Mouse (Mus musculus) cerebellum, adult 2 months (tissue): Measurements from ENCODE around the gene Gm9970. TPM values are rescaled to one million over a fixed set of nuclear protein-coding genes. Genes with fewer than 3 reads are reported as not detected.
A peak's percentile ranks its signal among the peaks of the same experiment; 100 is the strongest.

Experiments
- DNase-seq, 2 experiments: peaks; one replicate each; pipeline ENCODE4 v3.0.0; 2021
- H3K27ac ChIP-seq: fragments of 200-500 bp; 2 replicates; pipeline ENCODE4 v1.5.1; 2012; ENCODE audit warnings: low read length, control low read depth, inconsistent platforms; ENCODE audit not compliant: insufficient read depth
- H3K27me3 ChIP-seq: fragments of 200-500 bp; 2 replicates; pipeline ENCODE4 v1.6.1; 2012; ENCODE audit warnings: inconsistent platforms, mild to moderate bottlenecking, low read length, moderate library complexity; ENCODE audit not compliant: control insufficient read depth, insufficient read depth
- H3K4me1 ChIP-seq: fragments of 200-500 bp; 2 replicates; pipeline ENCODE4 v1.6.1; 2011; ENCODE audit warnings: low read length; ENCODE audit not compliant: control insufficient read depth, insufficient read depth
- H3K4me3 ChIP-seq: fragments of 200-500 bp; replicated peaks from 2 replicates; pipeline ENCODE3; 2011; ENCODE audit warnings: mild to moderate bottlenecking, low read depth, low read length, control low read depth; ENCODE audit not compliant: insufficient read depth
- CTCF ChIP-seq: fragments of 200-500 bp; IDR thresholded peaks from 2 replicates; pipeline ENCODE4 v1.5.1; 2011; ENCODE audit warnings: low read depth, mild to moderate bottlenecking, control low read depth, low read length, moderate library complexity, borderline replicate concordance; ENCODE audit not compliant: insufficient read depth
- POLR2A ChIP-seq: fragments of 200-500 bp; IDR thresholded peaks from 2 replicates; pipeline ENCODE4 v1.6.1; 2011; ENCODE audit warnings: low read length, control low read depth, borderline replicate concordance; ENCODE audit not compliant: insufficient read depth
- WGBS: fragments of 180-500 bp; shearing (Covaris S2); methylation state at CpG from one replicate; pipeline ENCODE4 v1.1.7; 2018; 5-methylcytosine and 5-hydroxymethylcytosine counted together
- polyA plus RNA-seq: library from polyadenylated mRNA; depleted of rRNA; stranded (reverse); fragments of >200 nt; gene quantifications from 2 replicates; pipeline ENCODE4 v1.2.3, GENCODE M21; 2012

Gene Gm9970
- polyA plus RNA-seq, 1 experiment: not detected

DNA sequence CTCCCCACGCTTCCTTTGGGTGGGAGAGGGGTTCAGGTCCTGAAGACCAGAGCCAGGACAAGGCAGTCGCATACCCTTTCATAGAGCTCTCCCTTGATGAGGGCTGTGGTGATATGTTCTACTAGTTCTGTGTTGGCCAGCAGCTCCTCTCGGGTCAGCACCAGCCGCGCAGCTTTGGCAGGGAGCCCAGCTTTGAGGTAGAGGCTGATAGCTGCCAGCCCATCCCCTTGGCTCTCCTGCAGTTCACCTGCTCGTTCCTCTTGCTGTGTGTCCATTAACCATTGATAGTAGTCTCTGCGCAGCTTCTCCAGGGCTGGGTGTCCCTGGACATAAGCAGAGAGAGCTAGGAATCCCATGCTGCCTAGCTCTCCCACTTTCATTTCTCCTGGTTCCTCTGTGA is 25.1 kb upstream of the Gm9970 start:
- H3K4me3 ChIP-seq: no peak overlapping the region
- WGBS: 44% methylated on average over 7 of the region's 7 CpGs
- no peaks in the 10 kb centered on the region for H3K27me3 ChIP-seq
- peak; percentile 44 to 52 for DNase-seq
- H3K27ac ChIP-seq: no peak overlapping the region
- H3K4me1 ChIP-seq: peaks cover 3% of the 10 kb centered on the region
- TF ChIP-seq CTCF (no peak), POLR2A (no peak)

DNA sequence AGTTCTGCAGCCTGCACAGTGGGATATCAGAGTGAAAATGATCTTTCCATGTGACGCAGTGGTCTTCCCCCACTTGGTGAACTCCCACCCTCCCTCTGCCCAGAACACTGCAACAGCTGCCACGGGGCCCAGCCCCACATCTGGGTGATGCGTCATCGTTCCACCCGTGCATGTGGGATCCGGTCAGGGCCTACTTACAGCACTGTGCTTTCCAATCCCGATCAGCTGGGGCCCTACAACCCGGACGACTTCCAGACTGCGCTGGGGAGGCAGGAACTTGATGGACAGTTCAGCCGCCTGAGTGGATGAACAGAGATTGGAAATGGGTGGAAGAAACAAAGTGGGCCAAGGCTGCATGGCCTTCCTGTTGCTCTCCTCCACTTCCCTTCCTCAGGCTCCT is 16.6 kb upstream of the Gm9970 start:
- no peaks in the 10 kb centered on the region for H3K4me1 ChIP-seq
- H3K27ac ChIP-seq: no peak overlapping the region
- no peaks in the 10 kb centered on the region for H3K27me3 ChIP-seq
- TF ChIP-seq POLR2A (no peak), CTCF (no peak)
- DNase-seq: no peak
- 91% methylated on average over 11 of the region's 11 CpGs for WGBS
- H3K4me3 ChIP-seq: no peak overlapping the region

DNA sequence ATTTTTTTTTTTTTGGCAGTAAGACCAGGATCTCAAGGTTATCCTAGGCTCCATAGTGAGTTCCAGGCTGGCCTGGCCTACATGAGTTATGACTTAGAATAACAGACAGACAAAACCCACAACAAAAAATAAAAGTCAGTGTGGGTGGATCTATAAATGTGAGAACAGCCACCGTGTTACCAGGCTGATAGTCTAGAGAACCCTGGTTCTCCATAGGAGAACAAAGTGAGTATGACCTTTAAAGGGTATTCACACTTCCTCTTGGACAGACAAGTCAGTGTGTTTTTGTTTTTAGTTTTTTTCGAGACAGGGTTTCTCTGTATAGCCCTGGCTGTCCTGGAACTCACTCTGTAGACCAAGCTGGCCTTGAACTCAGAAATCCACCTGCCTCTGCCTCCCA is 14.9 kb upstream of the Gm9970 start:
- no peaks in the 10 kb centered on the region for H3K27me3 ChIP-seq
- no peaks in the 10 kb centered on the region; the same call in 1 of the 2 replicates for H3K4me1 ChIP-seq
- H3K27ac ChIP-seq: no peak overlapping the region
- TF ChIP-seq POLR2A (no peak), CTCF (no peak)
- DNase-seq: no peak
- WGBS: 95% methylated on average over 2 of the region's 2 CpGs
- no peak overlapping the region for H3K4me3 ChIP-seq

DNA sequence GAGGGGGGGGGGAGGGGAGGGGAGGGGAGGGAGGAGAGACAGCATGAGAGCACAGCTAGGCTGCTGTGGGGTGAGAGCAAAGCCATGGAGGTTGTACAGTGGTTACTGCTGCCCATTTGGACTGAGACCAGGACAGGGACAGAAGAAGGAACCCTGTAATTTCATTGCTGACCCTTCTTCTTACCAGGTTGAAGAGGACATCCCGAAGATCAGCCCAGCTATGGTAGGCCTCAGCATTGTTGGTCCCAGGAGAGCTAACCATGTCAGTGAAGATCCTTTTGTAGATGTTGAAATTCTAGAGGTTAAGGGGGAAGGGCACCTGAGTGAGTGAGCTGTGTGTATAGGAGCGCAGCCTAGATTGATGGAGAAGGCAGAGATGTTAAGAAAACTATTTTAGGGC is 14.3 kb upstream of the Gm9970 start:
- Histone ChIP-seq H3K4me1 (no peaks in the 10 kb centered on the region; the same call in 1 of the 2 replicates), H3K27ac (no peak overlapping the region), H3K27me3 (no peaks in the 10 kb centered on the region), H3K4me3 (no peak overlapping the region)
- TF ChIP-seq CTCF (no peak), POLR2A (no peak)
- no peak for DNase-seq
- 99% methylated on average over 2 of the region's 2 CpGs for WGBS

DNA sequence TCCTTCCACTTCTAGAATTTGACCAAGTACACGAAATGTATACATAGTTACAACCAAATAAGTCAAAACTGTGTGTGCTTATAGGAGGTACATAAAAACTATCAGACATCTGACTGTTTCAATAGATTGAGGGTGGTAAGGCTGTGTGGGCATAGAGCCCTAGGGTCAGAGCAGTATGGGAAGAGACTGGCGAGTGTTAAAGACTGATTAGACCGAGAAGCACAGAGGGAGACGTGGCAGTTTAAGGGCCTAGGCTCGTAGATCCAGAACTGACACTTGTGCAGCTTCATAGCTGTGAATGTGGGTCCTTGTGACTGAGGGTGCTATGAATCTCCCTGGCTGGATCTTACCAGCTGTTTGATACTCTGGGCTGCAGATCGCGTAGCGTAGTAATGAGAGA is 13.9 kb upstream of the Gm9970 start:
- no peak overlapping the region for H3K27ac ChIP-seq
- DNase-seq: no peak
- H3K4me3 ChIP-seq: no peak overlapping the region
- no peak for TF ChIP-seq POLR2A
- TF ChIP-seq CTCF: no peak
- no peaks in the 10 kb centered on the region; the same call in 1 of the 2 replicates for H3K4me1 ChIP-seq
- WGBS: 85% methylated on average over 8 of the region's 8 CpGs
- no peaks in the 10 kb centered on the region for H3K27me3 ChIP-seq

DNA sequence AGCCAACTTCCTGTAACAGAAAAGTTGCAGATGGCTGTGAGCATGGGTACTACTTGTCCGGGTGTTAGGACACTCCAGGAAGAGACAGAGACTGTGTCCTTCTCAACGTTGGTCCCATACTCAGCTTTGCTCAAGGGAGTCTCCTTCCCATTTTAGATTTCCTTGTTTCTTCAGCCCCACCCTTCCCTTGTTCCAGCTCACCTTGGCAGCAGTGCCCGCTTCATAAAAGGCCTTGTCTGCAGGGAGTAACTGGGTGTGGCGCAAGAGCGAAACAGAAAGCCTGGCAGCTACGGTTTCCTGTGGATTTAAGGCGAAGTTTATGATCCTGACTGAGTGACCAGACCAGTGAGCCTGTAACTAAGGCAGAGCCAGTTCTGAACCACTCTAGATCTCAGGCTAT is 13.4 kb upstream of the Gm9970 start:
- TF ChIP-seq CTCF (no peak), POLR2A (no peak)
- 74% methylated on average over 7 of the region's 7 CpGs for WGBS
- Histone ChIP-seq H3K4me3 (no peak overlapping the region), H3K4me1 (no peaks in the 10 kb centered on the region; the same call in 1 of the 2 replicates), H3K27ac (no peak overlapping the region), H3K27me3 (no peaks in the 10 kb centered on the region)
- DNase-seq: no peak

DNA sequence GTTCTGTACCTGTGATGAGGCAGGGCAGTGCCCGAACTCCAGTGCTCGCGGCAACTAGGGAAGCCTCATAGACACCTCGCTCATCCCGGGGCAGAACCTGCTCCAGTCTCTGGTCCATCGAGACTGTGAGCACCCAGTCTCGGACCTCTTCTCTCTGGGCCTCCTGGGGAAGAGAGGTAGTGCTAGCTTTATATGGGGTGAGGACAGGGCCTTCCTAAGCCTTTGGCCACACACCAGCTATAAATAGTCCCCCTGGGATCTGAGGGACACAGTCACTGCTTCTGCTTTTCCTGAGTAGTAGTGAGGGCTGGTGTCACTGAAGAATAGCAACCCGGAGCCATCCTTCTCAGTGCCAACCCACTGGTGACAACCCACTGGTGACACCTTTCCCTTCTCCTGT is 12.8 kb upstream of the Gm9970 start:
- TF ChIP-seq POLR2A (no peak), CTCF (no peak)
- 94% methylated on average over 8 of the region's 8 CpGs for WGBS
- no peaks in the 10 kb centered on the region for H3K27me3 ChIP-seq
- DNase-seq: no peak
- no peak overlapping the region for H3K4me3 ChIP-seq
- 0 out of 2 replicates have a peak overlapping the region, but pooled peaks have one; percentile 3 for H3K27ac ChIP-seq
- H3K4me1 ChIP-seq: no peaks in the 10 kb centered on the region; the same call in 1 of the 2 replicates

DNA sequence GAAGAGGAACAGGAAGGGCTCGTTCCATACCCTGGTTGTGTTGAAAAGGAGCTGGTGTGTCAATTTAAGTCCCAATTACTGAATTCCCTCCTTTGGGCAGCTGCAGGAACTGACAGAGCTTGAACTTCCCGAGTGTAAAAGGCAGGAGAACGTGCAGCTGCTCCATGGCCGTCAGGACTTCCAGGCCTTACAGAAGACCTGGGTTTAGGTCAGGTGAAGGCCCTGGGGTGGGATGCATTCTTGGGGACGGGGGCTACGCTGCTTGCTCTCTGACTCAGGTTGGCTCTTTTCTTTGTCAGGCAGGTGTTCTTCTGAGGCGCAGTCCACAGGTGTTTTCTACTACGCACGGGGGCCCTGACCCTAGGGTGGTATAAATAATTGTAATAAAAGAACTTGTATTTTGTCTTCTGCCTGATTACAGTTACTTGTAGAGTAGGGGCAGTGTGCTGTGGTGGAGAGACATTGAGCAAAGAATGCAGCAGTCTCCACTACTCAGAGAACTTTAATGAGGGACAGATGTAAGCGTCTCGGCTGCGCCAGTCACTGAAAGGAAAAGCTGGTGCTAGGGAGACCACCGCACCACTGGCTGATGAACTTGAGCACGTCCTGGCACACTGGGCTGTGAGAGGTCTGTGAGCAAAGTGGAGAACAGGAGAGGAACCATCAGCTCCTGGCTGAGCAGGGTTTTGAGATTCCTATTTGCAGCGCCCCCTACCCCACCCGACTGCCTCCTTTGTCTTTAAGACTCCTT is 11.9 kb upstream of the Gm9970 start:
- no peak overlapping the region for H3K4me3 ChIP-seq
- 87% methylated on average over 16 of the region's 16 CpGs for WGBS

More for the DNA sequence above, 11.9 kb upstream of the Gm9970 start:
- no peak for DNase-seq
- TF ChIP-seq CTCF (no peak), POLR2A (no peak)
- Histone ChIP-seq H3K27ac (no peak overlapping the region), H3K4me1 (no peaks in the 10 kb centered on the region; the same call in 1 of the 2 replicates), H3K27me3 (no peaks in the 10 kb centered on the region)
